Mouse (Mus musculus) mouse embryonic stem cell (cell line): ENCODE results near the gene Mpdu1.

ENCODE experiments used
- in situ Hi-C, 2 experiments: fragments of 300-500 bp; cut with MboI; formaldehyde crosslinking; loops; 1 replicate in 1 of 2; 3 replicates in 1 of 2; pipeline ENCODE4 v1.14.3; 2019 to 2020; ENCODE audit warnings: low sequenced_read_pairs in 2 of 2, low pct_unique_long_range_greater_than_20kb in 1 of 2, mixed read lengths in 1 of 2; ENCODE audit not compliant: unreplicated experiment in 1 of 2

Mpdu1 gene

GRCm38 (mm10) chr11:69695046-69695360, 32.6 kb upstream of the Mpdu1 start:
- in situ Hi-C loops, result no loop called here

- in situ Hi-C loops, result no loop called here
These were observed 31.1 kb upstream of the Mpdu1 start for GRCm38 (mm10) chr11:69693421-69693965.

GRCm38 (mm10) chr11:69692863-69693262, 30.4 kb upstream of the Mpdu1 start:
- in situ Hi-C loops, result no loop called here

GRCm38 (mm10) chr11:69692196-69692811, 29.9 kb upstream of the Mpdu1 start:
- in situ Hi-C loops, result no loop called here

DNA sequence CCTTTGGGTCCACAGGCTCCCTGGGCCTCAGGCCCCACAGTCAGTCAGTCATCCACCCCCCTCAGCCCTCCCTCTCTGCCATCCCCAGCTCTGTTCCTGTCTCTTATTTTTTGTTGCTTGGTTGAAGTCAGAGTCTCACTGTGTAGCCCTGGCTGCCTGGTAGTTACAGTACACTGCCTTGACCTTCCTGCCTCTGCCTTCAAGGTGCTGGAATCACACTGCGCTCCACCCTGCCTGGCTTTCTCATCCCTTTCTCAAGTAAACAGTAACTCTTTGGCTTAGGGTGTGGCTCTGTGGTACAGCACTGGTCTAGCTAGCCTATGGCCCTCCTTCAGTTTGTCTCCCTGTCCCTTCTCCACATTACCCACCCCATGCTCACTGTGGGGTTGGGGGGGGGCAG, 27.4 kb upstream of the Mpdu1 start:
- in situ Hi-C loops, result no loop called here

DNA sequence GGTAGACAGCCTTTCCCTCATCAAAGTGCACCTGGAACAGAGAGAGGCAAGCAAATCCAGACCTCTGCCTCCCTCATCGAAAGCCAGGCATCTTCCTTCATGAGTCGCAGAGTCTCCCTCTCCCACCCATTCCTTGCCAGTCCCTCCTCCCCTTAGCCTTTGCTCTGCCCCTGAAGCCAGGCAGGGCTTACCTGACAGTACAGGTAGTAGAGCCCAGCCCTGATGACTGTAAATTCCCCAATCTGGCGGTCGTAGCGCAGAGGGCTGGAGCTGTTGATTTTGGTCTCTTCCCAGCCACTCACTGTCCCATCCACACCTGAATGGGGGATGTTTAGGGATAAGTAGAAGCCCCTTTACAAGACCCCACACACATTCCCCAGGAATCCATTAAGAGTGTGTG, 24.6 kb upstream of the Mpdu1 start:
- in situ Hi-C loops, result no loop called here

DNA sequence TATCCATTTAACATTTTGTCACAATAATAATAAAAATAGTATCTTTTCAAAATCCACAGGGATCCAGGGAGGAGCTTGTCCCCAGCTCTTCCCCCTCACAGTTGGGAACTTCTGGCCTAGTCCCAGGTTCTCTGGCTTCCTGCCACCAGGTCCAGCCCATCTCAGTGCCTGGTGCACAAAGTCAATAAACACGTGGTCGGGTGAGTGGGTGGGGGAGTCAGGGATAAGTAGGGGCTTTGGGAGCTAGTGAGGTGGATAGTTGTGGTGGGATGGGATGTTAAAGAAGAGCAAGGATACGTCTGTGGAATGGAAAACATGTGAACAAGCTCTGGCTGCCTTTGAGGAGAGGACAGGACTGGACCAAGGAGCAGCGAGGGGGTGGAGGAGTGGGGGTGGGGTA, 23.9 kb upstream of the Mpdu1 start:
- in situ Hi-C loops, result no loop called here

DNA sequence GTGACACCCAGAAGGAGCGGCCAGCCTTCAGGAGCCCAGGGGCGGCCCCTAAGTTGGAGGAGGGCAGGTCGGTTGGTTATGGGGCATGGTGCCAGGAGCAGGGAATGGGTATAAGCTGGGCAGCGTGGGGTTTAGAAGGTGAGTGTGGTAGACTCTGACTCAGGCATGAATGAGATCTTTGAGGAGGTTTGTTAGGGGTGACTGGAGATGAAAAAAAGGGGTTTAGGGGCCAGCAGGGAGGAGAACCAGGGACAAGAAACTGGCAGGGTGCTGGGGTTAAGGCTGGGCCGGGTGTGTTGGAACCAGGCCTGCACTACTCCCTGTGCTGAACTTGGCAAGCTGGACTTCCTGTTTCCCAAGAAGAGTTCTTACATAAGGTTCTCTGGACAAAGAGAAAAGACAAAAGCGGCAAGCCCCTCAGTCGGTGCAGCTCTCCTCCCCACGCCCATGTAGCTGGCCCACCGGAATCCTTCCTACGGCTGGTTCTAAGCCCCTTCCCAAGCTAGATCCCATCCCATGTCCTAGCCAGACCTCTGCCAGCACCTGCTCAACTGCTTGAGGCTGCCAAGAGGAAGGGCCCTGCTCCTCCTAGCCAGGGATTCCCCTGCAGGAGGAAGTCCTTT, 23.2 kb upstream of the Mpdu1 start, which contains the start of gene Tnfsf13:
Tnfsf13 (minus strand) TSS at position 259 of the 623 bp plus-strand sequence.
- in situ Hi-C loops, result no loop called here

GRCm38 (mm10) chr11:69684936-69685335, 22.5 kb upstream of the Mpdu1 start:
- in situ Hi-C loops, result loop anchor here (5.0 kb wide), 1 partner anchor 32 kb away; no protein-coding TSS in a partner anchor

DNA sequence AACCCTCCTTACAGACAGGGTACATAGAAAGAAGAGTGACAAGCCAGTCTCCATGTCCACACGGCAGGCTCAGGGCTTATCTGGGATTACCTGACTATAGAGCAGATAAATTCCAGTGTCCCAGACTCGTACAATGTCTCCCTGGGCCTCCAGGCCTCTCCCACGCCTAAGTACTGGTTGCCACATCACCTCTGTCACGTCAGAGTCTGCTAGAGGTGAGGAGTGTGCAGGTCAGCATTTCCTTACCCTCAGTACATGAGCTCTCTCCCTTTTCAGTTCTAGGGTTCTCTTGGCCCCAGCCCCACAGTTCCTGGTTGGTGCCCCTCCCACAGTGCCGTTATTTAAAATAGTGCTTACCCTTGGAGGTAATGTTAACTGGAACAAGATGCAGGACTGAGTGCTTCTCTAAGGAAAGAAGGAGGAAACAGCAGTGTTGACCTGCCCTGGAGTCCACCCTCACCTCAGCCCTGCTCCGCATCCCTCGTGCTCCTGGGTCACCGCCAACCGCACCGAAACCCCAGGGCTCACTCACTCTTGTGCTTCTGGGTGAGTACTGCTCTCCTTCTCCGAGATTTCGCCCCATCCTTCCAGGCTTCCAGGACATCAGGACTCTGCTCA, 21.8 kb upstream of the Mpdu1 start:
- in situ Hi-C loops, result loop anchor here (5.0 kb wide), 1 partner anchor 33 kb away; no protein-coding TSS in a partner anchor

DNA sequence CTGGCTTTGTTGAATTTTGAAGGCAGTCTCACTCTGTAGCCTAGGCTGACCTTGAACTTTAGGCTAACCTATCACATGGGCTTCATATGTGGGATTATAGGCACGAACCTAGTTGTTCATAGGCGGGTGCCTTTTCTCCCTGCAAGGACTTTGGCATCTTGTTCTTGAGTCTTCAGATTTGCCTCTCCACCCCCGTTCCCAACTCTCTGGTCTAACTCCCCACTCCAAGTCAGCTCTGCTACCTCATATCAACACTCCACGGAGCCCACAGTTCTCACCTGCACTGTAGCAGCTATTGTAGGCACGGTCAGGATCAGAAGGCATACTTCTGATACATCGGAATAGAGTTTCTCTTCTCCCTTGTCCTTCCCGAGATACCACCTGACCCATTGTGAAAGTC, 21.1 kb upstream of the Mpdu1 start:
- in situ Hi-C loops, result loop anchor here (5.0 kb wide), 1 partner anchor 34 kb away; no protein-coding TSS in a partner anchor

DNA sequence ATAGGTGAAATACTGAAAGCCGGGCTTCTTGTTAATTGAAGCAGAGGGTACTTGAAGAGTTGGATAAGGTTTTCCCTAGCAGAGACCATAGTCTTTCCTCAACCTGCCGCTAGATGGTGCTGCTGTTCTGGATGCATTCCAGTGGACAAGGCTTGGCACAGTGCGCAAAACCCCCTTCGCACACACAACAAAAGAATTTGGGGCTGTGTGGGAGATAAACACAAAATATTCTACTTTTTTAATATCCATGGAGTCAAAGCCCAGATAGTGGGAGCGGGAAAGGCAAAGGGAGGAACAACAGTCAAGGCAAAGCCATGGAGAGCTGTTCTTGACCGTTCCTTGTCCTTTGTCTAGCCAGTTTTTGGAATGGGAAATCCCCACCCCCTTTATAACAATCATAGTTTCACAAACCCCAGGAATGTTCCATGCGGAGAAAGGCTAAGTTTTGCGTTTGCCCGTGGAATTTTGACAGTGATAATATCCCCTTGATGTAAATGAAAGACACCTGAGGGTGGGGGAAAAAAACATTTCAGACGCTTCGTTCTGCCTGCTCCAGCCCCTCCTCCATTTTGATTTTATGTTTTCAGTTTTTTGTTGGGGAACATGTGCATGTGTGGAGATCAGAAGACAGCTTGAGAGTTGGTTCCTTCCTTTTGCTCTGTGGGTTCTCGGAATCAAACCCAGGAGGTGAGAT, 20.5 kb upstream of the Mpdu1 start:
- in situ Hi-C loops, result loop anchor here (5.0 kb wide), 1 partner anchor 34 kb away; no protein-coding TSS in a partner anchor

DNA sequence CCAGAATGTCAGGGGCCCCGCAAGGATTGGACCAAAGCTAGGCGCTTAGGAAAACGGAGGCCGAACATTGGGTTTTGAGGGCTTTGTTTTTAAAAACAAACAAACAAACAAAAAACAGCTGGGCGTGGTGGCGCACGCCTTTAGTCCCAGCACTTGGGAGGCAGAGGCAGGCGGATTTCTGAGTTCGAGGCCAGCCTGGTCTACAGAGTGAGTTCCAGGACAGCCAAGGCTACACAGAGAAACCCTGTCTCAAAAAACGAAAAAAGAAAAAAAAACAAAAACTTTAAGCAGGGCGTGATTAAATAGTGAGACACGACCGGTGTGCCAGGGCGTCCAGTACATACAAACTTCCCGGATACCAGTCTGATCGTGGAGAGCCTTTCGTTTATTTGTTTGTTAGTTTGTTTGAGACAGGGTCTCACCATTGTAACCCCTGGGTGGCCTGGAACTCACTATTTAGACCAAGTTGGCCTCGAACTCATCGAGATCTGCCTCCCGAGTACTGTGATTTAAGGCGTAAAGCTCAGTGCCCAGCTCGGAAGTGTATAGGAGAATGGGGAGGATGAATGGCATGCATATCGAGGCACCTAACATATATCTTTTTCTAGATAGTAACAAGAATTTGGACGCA, 19.9 kb upstream of the Mpdu1 start:
- in situ Hi-C loops, result loop anchor here (5.0 kb wide), 1 partner anchor 35 kb away; no protein-coding TSS in a partner anchor

- in situ Hi-C loops, result loop anchor here (5.0 kb wide), 1 partner anchor 36 kb away; no protein-coding TSS in a partner anchor
These were observed 19.1 kb upstream of the Mpdu1 start, which contains the start of gene Senp3 for GRCm38 (mm10) chr11:69681314-69682208. Gene Senp3 (minus strand): TSS chr11:69682084.

GRCm38 (mm10) chr11:69680136-69680855, 17.9 kb upstream of the Mpdu1 start:
- in situ Hi-C loops, result loop anchor here (5.0 kb wide), 1 partner anchor 37 kb away; no protein-coding TSS in a partner anchor

GRCm38 (mm10) chr11:69679144-69679543, 16.7 kb upstream of the Mpdu1 start:
- in situ Hi-C loops, result no loop called here

DNA sequence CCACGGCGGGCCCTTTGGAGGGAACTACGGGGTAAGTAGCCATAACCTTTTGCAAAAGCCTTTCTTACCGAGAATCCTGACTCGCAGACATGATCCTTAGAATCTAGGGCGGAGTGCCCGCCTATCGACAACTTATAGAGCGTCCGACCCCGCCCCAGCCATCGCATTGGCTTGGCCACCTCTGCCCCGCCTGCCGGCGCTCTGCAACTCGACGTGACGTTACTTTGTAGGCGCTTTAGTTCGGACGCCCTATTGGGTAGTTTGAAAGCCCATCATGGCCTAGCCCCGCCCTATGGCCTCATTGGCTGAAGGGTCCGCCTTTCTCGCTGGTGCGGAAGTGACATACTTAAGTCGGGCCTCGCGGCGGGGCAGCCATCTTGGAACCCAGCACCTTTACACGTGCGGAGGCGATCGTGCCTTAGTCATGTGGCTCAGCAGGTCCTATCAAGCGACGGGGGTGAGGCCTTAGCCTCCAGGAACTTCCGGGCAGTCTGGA, 9.8 kb upstream of the Mpdu1 start, which contains the start of gene Eif4a1:
Eif4a1 (minus strand) TSS at position 213 of the 496 bp plus-strand sequence.
- in situ Hi-C loops, result no loop called here
